Mouse (Mus musculus) liver, embryonic 13.5 days (tissue): ENCODE measurements around the gene Tnfrsf13b. TPM values are rescaled to one million over a fixed set of nuclear protein-coding genes. Genes with fewer than 3 reads are reported as not detected.

Experiments used
- ATAC-seq: fragments of 200-750 bp; cut with Nextera tagmentation; 2 replicates; pipeline ENCODE4 v1.8.0; 2017; ENCODE audit warnings: low read depth, mild to moderate bottlenecking, moderate number of reproducible peaks, moderate library complexity
- DNase-seq: peaks from one replicate; pipeline ENCODE4 v3.0.0; 2022
- H3K27ac ChIP-seq: fragments of 300-500 bp; sonication (generic); 2 replicates; pipeline ENCODE4 v1.5.1; 2015; ENCODE audit warnings: moderate library complexity, mild to moderate bottlenecking, inconsistent platforms
- H3K27me3 ChIP-seq: fragments of 300-500 bp; sonication (generic); 2 replicates; pipeline ENCODE4 v1.6.1; 2015; ENCODE audit warnings: mild to moderate bottlenecking, inconsistent platforms
- H3K36me3 ChIP-seq: fragments of 300-500 bp; sonication (generic); 2 replicates; pipeline ENCODE4 v1.6.1; 2015; ENCODE audit warnings: mild to moderate bottlenecking, inconsistent platforms
- H3K4me1 ChIP-seq: fragments of 300-500 bp; sonication (generic); replicated peaks from 2 replicates; pipeline ENCODE4 v1.6.1; 2015; ENCODE audit warnings: inconsistent platforms
- H3K4me2 ChIP-seq: fragments of 300-500 bp; sonication (generic); 2 replicates; pipeline ENCODE4 v1.6.1; 2015; ENCODE audit warnings: inconsistent platforms, mild to moderate bottlenecking, moderate library complexity
- H3K4me3 ChIP-seq: fragments of 300-500 bp; sonication (generic); replicated peaks from 2 replicates; pipeline ENCODE4 v1.5.1; 2015; ENCODE audit warnings: mild to moderate bottlenecking, inconsistent platforms
- H3K9ac ChIP-seq: fragments of 300-500 bp; sonication (generic); 2 replicates; pipeline ENCODE4 v1.6.1; 2015; ENCODE audit warnings: mild to moderate bottlenecking, inconsistent platforms
- H3K9me3 ChIP-seq: fragments of 300-500 bp; sonication (generic); replicated peaks from 2 replicates; pipeline ENCODE4 v1.6.1; 2016; ENCODE audit warnings: inconsistent platforms
- WGBS: fragments of 180-500 bp; shearing (Covaris S2); methylation state at CpG from one replicate; pipeline ENCODE4 v1.1.7; 2015; ENCODE audit not compliant: insufficient replicate concordance; 5-methylcytosine and 5-hydroxymethylcytosine counted together
- polyA plus RNA-seq: library from polyadenylated mRNA; unstranded; fragments of >200 nt; fragmentation: Nextera tagmentation; extraction: Ambion mirVana; gene quantifications from 2 replicates; pipeline ENCODE4 v1.2.1, GENCODE M21; 2015

The Tnfrsf13b gene
- polyA plus RNA-seq, 1 experiment from 2014 or later, result 3.3 TPM

DNA sequence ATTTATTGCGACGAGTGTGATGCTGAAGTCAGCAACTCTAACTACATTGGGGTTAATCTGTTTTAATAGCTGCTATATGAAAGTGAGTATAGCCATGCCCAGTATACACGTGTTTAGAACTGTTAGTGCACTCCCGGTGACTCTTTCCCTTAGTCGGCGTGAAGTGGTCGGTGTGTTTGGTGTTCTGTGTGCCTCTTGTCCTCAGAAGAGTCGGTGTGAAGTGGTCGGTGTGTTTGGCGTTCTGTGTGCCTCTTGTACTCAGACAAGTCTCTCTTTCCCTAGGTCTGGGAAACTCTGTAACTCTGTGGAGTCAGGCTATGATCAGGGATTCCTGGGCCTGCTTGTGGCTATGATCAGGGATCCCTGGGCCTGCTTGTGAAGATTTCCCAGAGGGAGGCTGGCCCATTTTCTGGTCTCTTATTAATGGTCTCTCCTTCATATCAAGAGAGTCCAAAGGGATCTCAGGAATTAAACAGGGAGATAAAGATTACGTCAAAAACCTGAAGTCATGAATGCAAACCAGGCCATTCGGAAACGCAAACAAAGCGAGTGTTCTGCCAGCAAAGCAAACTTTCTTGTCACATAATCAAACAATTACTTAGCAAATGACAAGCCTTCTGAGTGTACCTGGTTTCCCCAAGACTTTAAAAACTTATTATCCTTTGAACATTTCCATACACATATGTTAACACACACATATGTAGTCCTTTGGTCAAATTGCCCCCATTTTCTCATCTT is 70.2 kb downstream of the Tnfrsf13b start:
- Histone ChIP-seq H3K9ac (no peak overlapping the region), H3K27ac (no peak overlapping the region), H3K4me2 (no peak overlapping the region), H3K9me3 (no peaks in the 10 kb centered on the region), H3K36me3 (no peaks in the 10 kb centered on the region), H3K4me1 (no peaks in the 10 kb centered on the region), H3K27me3 (peaks cover 14% of the 10 kb centered on the region), H3K4me3 (no peak overlapping the region)
- no peak for DNase-seq
- no peak for ATAC-seq
- WGBS, result 70% methylated on average over 14 of the region's 14 CpGs

DNA sequence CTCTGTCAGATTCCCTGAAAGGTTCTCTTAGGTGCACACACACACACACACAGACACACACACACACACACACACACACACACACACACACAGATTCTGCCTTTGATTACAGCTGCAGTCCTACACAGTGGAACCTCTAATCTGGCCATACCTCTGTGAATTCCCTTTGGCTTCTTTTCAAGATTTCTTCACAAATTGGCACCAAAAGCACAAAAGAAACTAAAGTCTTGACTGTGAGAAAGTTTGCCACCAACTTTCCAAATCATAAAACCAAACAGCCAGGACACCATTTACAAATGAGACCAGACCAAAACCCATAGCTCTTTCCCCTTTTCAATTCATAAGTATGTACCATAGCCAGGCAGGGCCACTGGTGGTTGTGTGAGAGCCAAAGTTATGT is 71.4 kb downstream of the Tnfrsf13b start:
- Histone ChIP-seq H3K27me3 (peaks cover 14% of the 10 kb centered on the region), H3K4me1 (no peaks in the 10 kb centered on the region), H3K4me3 (no peak overlapping the region), H3K27ac (no peak overlapping the region), H3K9ac (no peak overlapping the region), H3K36me3 (no peaks in the 10 kb centered on the region), H3K9me3 (no peaks in the 10 kb centered on the region), H3K4me2 (no peak overlapping the region)
- ATAC-seq (no peak), DNase-seq (no peak)

Other genes starting within 250 kb of the Tnfrsf13b start
- gene Tmem11, start 247.5 kb upstream of the Tnfrsf13b start, polyA plus RNA-seq, result 33.1 and 33.3 TPM in 2 replicates
- 8.6 and 10.5 TPM in 2 replicates for gene Natd1, start 212.0 kb upstream of the Tnfrsf13b start, polyA plus RNA-seq
- 157 and 164 TPM in 2 replicates for gene Map2k3, start 194.7 kb upstream of the Tnfrsf13b start, polyA plus RNA-seq
- gene Kcnj12, start 104.2 kb upstream of the Tnfrsf13b start, polyA plus RNA-seq, result 0.10 TPM in 1 of 2 replicates, not detected in the other
- gene Usp22, start 48.3 kb downstream of the Tnfrsf13b start, polyA plus RNA-seq, result 14.7 and 15.9 TPM in 2 replicates
- 0.06 TPM in 1 of 2 replicates, not detected in the other for gene Aldh3a1, start 80.8 kb downstream of the Tnfrsf13b start, polyA plus RNA-seq
- gene Aldh3a2, start 140.7 kb downstream of the Tnfrsf13b start, polyA plus RNA-seq, result 21.1 and 24.2 TPM in 2 replicates
- gene Slc47a2, start 216.1 kb downstream of the Tnfrsf13b start, polyA plus RNA-seq, result 0.06 and 0.09 TPM in 2 replicates